Mouse (Mus musculus) urinary bladder, postnatal 25 days (tissue): ENCODE data around the gene Fscn1.

Experiments
- DNase-seq: peaks from one replicate; pipeline ENCODE4 v3.0.0; 2022; ENCODE audit warnings: low spot score

Gene Fscn1

DNA sequence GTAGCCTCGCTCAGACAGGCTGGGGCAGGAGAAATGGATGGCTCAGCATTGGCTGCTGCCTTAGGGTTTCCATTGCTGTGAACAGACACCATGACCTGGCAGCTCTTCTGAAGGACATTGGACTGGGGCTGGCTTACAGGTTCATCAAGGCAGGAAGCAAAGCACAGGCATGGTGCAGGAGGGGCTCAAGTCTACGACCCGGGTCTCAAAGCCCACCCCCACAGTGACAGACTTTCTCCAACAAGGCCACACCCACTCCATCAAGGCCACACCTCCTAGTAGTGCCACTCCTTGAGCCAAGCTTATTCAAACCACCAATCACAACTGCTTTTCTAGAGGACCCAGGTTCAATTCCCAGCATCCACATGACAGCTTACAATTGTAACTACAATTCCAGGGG lies 13.8 kb downstream of the Fscn1 start:
- no peak for DNase-seq

GRCm38 (mm10) chr5:142974598-142975121 lies 14.5 kb downstream of the Fscn1 start:
- DNase-seq = no peak

- DNase-seq = no peak
These were observed 16.4 kb downstream of the Fscn1 start for GRCm38 (mm10) chr5:142976516-142976915.

GRCm38 (mm10) chr5:142982046-142982801 lies 22.1 kb downstream of the Fscn1 start:
- no peak for DNase-seq

DNA sequence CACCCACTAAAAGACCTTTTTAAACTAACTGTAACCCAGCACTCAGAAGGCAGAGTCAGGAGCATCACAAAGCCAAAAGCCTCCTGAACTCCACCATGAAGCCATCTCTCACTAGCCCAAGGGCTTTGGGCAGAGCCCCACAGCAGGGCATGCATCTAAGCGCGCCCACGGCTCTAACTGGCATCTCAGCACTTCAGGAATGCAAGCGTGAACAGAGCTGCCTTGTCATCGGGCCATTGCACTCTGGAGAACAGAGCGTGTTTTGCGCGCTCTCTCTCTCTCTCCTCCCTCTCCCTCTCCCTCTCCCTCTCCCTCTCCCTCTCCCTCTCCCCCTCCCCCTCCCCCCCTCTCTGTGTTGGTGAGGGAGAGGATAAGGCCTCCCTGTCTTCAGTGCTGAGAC lies 23.0 kb downstream of the Fscn1 start:
- no peak for DNase-seq

DNA sequence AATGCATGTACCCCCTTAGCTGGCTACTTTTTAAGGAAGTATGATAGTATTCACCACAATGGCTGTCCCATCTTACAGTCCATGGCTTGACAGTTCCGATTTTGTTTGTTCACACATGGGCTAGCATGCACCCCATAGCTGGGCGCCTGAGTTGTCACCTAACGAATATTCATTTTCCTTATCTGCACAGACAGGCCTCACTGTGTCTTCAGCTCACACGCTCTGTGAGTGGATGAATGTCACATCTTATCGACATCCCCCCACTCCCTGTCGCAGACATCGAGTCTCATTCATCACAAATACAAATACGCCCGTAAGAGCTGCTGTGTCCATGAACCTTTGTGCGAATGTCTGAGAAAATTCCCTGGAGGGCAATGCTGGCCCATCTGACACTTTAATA lies 24.1 kb downstream of the Fscn1 start:
- no peak for DNase-seq

GRCm38 (mm10) chr5:142988520-142988919 lies 28.4 kb downstream of the Fscn1 start:
- no peak for DNase-seq

DNA sequence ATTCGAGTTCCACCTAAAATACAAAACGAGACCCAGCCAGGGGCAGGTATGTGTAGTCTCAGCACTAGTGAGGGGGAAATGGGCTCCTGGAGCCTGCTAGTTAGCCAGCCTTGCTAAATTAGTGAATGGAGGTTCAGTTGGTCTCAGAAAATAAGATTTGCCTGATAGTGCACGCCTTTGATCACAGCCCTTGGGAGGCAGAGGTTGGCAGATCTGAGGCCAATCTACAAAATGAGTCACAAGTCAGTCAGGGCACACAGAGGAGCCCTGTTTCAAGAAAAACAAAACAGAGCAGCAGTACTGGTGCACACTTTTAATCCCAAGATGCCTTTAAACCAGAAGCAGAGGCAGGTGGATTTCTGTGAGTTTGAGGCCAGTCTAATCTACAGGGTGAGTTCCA lies 29.0 kb downstream of the Fscn1 start:
- no peak for DNase-seq

- DNase-seq = no peak
These were observed 34.6 kb downstream of the Fscn1 start for GRCm38 (mm10) chr5:142994746-142995145.

DNA sequence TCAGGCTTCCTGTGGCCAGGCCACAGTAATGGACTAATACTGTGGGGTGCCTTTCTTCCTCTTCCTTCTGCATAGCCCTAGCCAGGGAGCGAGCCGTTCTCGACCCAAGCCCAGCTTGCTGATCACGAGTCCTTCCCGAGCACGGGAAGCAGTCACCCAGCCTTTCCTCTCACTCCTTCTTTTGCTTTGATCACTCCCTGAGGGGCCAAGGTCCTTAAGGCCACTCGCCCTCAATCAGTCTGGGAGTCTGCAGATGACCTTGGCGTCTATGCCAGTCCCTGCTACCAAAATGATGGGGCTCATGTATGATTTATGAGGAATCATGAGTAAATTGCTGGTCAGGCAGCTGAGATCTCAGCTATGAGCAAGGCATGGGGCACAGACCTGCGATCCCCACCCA lies 37.4 kb downstream of the Fscn1 start:
- DNase-seq = no peak

DNA sequence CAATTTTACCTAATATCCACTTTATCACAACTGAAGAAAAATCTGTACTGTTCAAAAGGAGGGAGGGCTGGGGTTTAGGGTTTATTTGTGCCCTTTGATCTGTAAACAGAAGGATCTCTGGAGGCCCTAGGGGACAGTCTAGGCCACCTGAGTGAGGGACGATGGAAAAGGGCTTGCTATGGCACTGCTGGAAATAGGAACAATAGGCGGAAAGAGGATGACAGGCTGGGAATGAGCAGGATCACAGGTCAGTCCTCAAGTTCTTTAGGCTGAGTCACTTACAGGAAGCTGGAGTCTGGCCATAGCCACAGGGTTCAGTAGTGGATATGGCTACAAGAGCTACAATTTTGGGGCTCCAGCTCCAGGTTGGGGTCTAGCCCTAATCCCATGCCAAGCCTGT lies 38.0 kb downstream of the Fscn1 start:
- no peak for DNase-seq

- DNase-seq = no peak
These were observed 39.9 kb downstream of the Fscn1 start for GRCm38 (mm10) chr5:143000091-143000490.

- DNase-seq = no peak
These were observed 40.7 kb downstream of the Fscn1 start for GRCm38 (mm10) chr5:143000654-143001500.

DNA sequence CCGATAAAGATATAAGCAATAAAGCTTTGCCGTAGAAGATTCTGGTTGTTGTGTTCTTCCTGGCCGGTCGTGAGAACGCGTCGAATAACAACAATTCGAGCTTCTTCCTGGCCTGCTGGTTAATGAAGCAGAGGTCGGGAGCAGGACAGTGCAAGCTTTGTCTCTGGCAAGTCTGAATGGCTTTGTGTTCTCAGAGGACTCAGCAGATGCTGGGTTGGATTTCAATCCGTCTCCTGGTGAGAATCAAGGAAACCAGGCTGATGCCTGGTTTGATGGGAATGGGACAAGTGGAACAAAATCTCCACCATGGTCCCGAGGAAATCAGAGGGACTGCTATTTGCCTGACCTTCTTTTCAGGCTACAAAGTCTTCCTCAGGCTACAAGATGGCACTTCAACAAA lies 49.2 kb downstream of the Fscn1 start:
- DNase-seq = no peak

GRCm38 (mm10) chr5:143017401-143017800 lies 57.3 kb downstream of the Fscn1 start:
- DNase-seq = no peak
